Comparison of ENCODE assay signal across 12 mouse cellular contexts in genomic region chr10:118161131-118161530, GRCm38 (mm10). TPM values are rescaled to one million over a fixed set of nuclear protein-coding genes. Genes with fewer than 3 reads are reported as not detected.
A peak's percentile ranks its signal among the peaks of the same experiment; 100 is the strongest.
DNase-seq lines count a peak whose midpoint lies in the region; ATAC-seq and TF ChIP-seq lines count a peak whose summit lies in the region.
"Had no signal": no experiment of that assay in that cellular context is flagged by ENCODE, and none has a peak within 500 bp of the region (broad histone marks: within the 10 kb centered on the region; RNA-seq: fewer than 3 reads in every experiment).

No protein-coding gene starts in this region.

- H3K9me3 ChIP-seq in liver, embryonic 12.5 days (replicated peaks): no peaks in the 10 kb centered on the region
- H3K9me3 ChIP-seq in intestine, embryonic 16.5 days (ENCODE audit: control insufficient read depth, low read length): no peaks in the 10 kb centered on the region
- H3K9me3 ChIP-seq: forebrain, embryonic 13.5 days had no signal

- no peak overlapping the region for H3K4me2 ChIP-seq in liver, embryonic 12.5 days
- H3K4me2 ChIP-seq in intestine, embryonic 16.5 days (ENCODE audit: low read depth, low read length): no peak overlapping the region
- H3K4me2 ChIP-seq: forebrain, embryonic 13.5 days; hindbrain, embryonic 14.5 days; liver, embryonic 11.5 days had no signal

- no peak for TF ChIP-seq POLR2A in brain, embryonic 14.5 days (IDR thresholded peaks at IDR 0.05; ENCODE audit: borderline replicate concordance, extremely low read depth, insufficient read depth, insufficient read length, poor library complexity, severe bottlenecking)

- peak; percentile 71 for DNase-seq in 3T3-L1 (ENCODE audit: low read depth, low spot score)
- DNase-seq in brain, embryonic 14.5 days (ENCODE audit: low read depth): peak; percentile 64
- DNase-seq in layer of hippocampus, postnatal 14 days (ENCODE audit: low spot score in 2 of 2): peak; percentile 14 to 42
- DNase-seq in lung, postnatal 14 days: peak; percentile 36
- DNase-seq in thymus, postnatal 10 days (ENCODE audit: low spot score in 2 of 2): no peak

- no peaks in the 10 kb centered on the region for H3K4me1 ChIP-seq in liver, embryonic 12.5 days
- H3K4me1 ChIP-seq in intestine, embryonic 16.5 days (ENCODE audit: control insufficient read depth, insufficient read depth, low read length): no peaks in the 10 kb centered on the region
- H3K4me1 ChIP-seq: forebrain, embryonic 13.5 days had no signal

- H3K4me3 ChIP-seq in liver, embryonic 12.5 days: no peak overlapping the region
- H3K4me3 ChIP-seq in intestine, embryonic 16.5 days (ENCODE audit: low read length): no peak overlapping the region
- H3K4me3 ChIP-seq: forebrain, embryonic 13.5 days had no signal

- no peak for TF ChIP-seq CTCF in brain, embryonic 14.5 days (IDR thresholded peaks at IDR 0.05; ENCODE audit: borderline replicate concordance, extremely low read depth, insufficient read depth, insufficient read length)

- peaks cover 68% of the 10 kb centered on the region for H3K36me3 ChIP-seq in liver, embryonic 12.5 days
- H3K36me3 ChIP-seq in intestine, embryonic 16.5 days (ENCODE audit: control insufficient read depth, insufficient read depth, low read length): peaks cover 4% of the 10 kb centered on the region

- no peaks in the 10 kb centered on the region for H3K27me3 ChIP-seq in liver, embryonic 12.5 days (replicated peaks)
- no peaks in the 10 kb centered on the region for H3K27me3 ChIP-seq in intestine, embryonic 16.5 days (replicated peaks; ENCODE audit: control insufficient read depth, insufficient read depth, low read length)
- H3K27me3 ChIP-seq: forebrain, embryonic 13.5 days had no signal

- no peak overlapping the region for H3K9ac ChIP-seq in liver, embryonic 12.5 days
- no peak overlapping the region for H3K9ac ChIP-seq in intestine, embryonic 16.5 days (ENCODE audit: low read depth, low read length)
- H3K9ac ChIP-seq: forebrain, embryonic 13.5 days; hindbrain, embryonic 14.5 days had no signal

- ATAC-seq in liver, embryonic 12.5 days: no peak
- ATAC-seq in intestine, embryonic 16.5 days: no peak
- ATAC-seq: forebrain, embryonic 13.5 days had no signal

- H3K27ac ChIP-seq in liver, embryonic 12.5 days: no peak overlapping the region
- no peak overlapping the region for H3K27ac ChIP-seq in intestine, embryonic 16.5 days (ENCODE audit: low read length)
- H3K27ac ChIP-seq: forebrain, embryonic 13.5 days; hindbrain, embryonic 14.5 days had no signal

- WGBS in liver, embryonic 12.5 days (ENCODE audit: insufficient replicate concordance): 94% methylated on average over 2 of the region's 2 CpGs
- WGBS in intestine, embryonic 16.5 days: 86% methylated on average over 2 of the region's 2 CpGs

RNA-seq across cellular contexts. Expression of gene Mdm1, which starts 19.5 kb away (rescaled TPM):
- polyA plus RNA-seq in brain, embryonic 14.5 days (2012; rRNA removed): 50.1 and 53.2 TPM in 2 replicates
- 10 to 100 TPM; 11.0 to 13.1 TPM for total RNA-seq in layer of hippocampus, postnatal 14 days (2021)
- 17.9 and 19.6 TPM in 2 replicates for polyA plus RNA-seq in liver, embryonic 12.5 days (2016; fragmentation: Nextera tagmentation; extraction: Ambion mirVana)
- 13.0 and 13.9 TPM in 2 replicates for polyA plus RNA-seq in intestine, embryonic 16.5 days (2015; fragmentation: Nextera tagmentation; extraction: Ambion mirVana)

RNA-seq across cellular contexts. Expression of gene Il22, which starts 43.6 kb away (rescaled TPM):
- polyA plus RNA-seq in brain, embryonic 14.5 days (2012; rRNA removed): 0.20 TPM in 1 of 2 replicates, not detected in the other
- total RNA-seq in layer of hippocampus, postnatal 14 days (2021): not detected
- not detected in 2 replicates for polyA plus RNA-seq in liver, embryonic 12.5 days (2016; fragmentation: Nextera tagmentation; extraction: Ambion mirVana)
- not detected in 2 replicates for polyA plus RNA-seq in intestine, embryonic 16.5 days (2015; fragmentation: Nextera tagmentation; extraction: Ambion mirVana)
- total RNA-seq: midbrain, postnatal 0 days had no signal
- polyA plus RNA-seq: forebrain, embryonic 13.5 days; hindbrain, embryonic 14.5 days; kidney, embryonic 14.5 days; liver, embryonic 11.5 days had no signal

Comparison
In these comparisons a context has a peak if more than half of its experiments do, and no peak if none do; other contexts are left out.
1. DNase-seq: peak in 3T3-L1 (single experiment), brain, embryonic 14.5 days (single experiment), layer of hippocampus, postnatal 14 days (2 of 2) and lung, postnatal 14 days (single experiment); none in thymus, postnatal 10 days (0 of 2).